Mouse (Mus musculus) adrenal gland, postnatal 14 days (tissue): ENCODE data around the gene Abcc4. TPM values are rescaled to one million over a fixed set of nuclear protein-coding genes. Genes with fewer than 3 reads are reported as not detected.
A peak's percentile ranks its signal among the peaks of the same experiment; 100 is the strongest.

ENCODE experiments used
- DNase-seq: peaks from one replicate; pipeline ENCODE4 v3.0.0; 2021; ENCODE audit warnings: mixed read lengths
- total RNA-seq: library from RNA; stranded (reverse); gene quantifications from 2 replicates; pipeline ENCODE4 v1.2.3, GENCODE M21; 2021

Gene Abcc4
- total RNA-seq, 1 experiment from 2014 or later: 9.4 TPM

- DNase-seq: no peak
Observed at GRCm38 (mm10) chr14:118496767-118497166, 209.3 kb downstream of the Abcc4 start.

GRCm38 (mm10) chr14:118495458-118495857 is 210.6 kb downstream of the Abcc4 start:
- DNase-seq: no peak

- no peak for DNase-seq
Observed at GRCm38 (mm10) chr14:118491708-118492107, 214.3 kb downstream of the Abcc4 start.

GRCm38 (mm10) chr14:118491300-118491699 is 214.7 kb downstream of the Abcc4 start:
- DNase-seq: no peak

GRCm38 (mm10) chr14:118490525-118490924 is 215.5 kb downstream of the Abcc4 start:
- DNase-seq: no peak

GRCm38 (mm10) chr14:118486349-118486748 is 219.7 kb downstream of the Abcc4 start:
- no peak for DNase-seq

GRCm38 (mm10) chr14:118485646-118486045 is 220.4 kb downstream of the Abcc4 start:
- DNase-seq: no peak

GRCm38 (mm10) chr14:118482320-118482719 is 223.7 kb downstream of the Abcc4 start:
- DNase-seq: no peak

- DNase-seq: no peak
Observed at GRCm38 (mm10) chr14:118481779-118482178, 224.2 kb downstream of the Abcc4 start.

GRCm38 (mm10) chr14:118476329-118476728 is 229.7 kb downstream of the Abcc4 start:
- no peak for DNase-seq

- no peak for DNase-seq
Observed at GRCm38 (mm10) chr14:118475100-118475454, 230.9 kb downstream of the Abcc4 start.

- DNase-seq: no peak
Observed at GRCm38 (mm10) chr14:118474226-118475099, 231.6 kb downstream of the Abcc4 start.

GRCm38 (mm10) chr14:118473831-118474193 is 232.2 kb downstream of the Abcc4 start:
- DNase-seq: peak; percentile 73

GRCm38 (mm10) chr14:118473188-118473830 is 232.7 kb downstream of the Abcc4 start:
- DNase-seq: no peak

- DNase-seq: no peak
Observed at GRCm38 (mm10) chr14:118465331-118465730, 240.7 kb downstream of the Abcc4 start.

- no peak for DNase-seq
Observed at GRCm38 (mm10) chr14:118464401-118464800, 241.6 kb downstream of the Abcc4 start.

- no peak for DNase-seq
Observed at GRCm38 (mm10) chr14:118452572-118452971, 253.4 kb downstream of the Abcc4 start.

- no peak for DNase-seq
Observed at GRCm38 (mm10) chr14:118440155-118440554, 265.9 kb downstream of the Abcc4 start.

GRCm38 (mm10) chr14:118437156-118437931 is 268.7 kb downstream of the Abcc4 start:
- peak; percentile 10 for DNase-seq

- DNase-seq: peak; percentile 41
Observed at GRCm38 (mm10) chr14:118436791-118437155, 269.2 kb downstream of the Abcc4 start.

- no peak for DNase-seq
Observed at GRCm38 (mm10) chr14:118435676-118436330, 270.2 kb downstream of the Abcc4 start.

- DNase-seq: no peak
Observed at GRCm38 (mm10) chr14:118434842-118435241, 271.2 kb downstream of the Abcc4 start.
